Mouse (Mus musculus) adrenal gland, postnatal 25 days (tissue): ENCODE measurements around the gene Shld2. TPM values are rescaled to one million over a fixed set of nuclear protein-coding genes. Genes with fewer than 3 reads are reported as not detected.
"Not testable (repeated sequence)": the region's sequence is repeated elsewhere in the genome, so short reads cannot be mapped to it uniquely, and the experiment has no call there.

ENCODE experiments used
- DNase-seq: peaks from one replicate; pipeline ENCODE4 v3.0.0; 2021; ENCODE audit warnings: mixed read lengths
- total RNA-seq: library from RNA; stranded (reverse); gene quantifications from 2 replicates; pipeline ENCODE4 v1.2.3, GENCODE M21; 2021

Shld2 gene
- total RNA-seq, 1 experiment from 2014 or later, result 16.4 TPM

- no peak for DNase-seq
Measured at GRCm38 (mm10) chr14:34280798-34281197, 29.5 kb downstream of the Shld2 start.

- DNase-seq, result no peak
Measured at GRCm38 (mm10) chr14:34279726-34280125, 30.6 kb downstream of the Shld2 start.

- no peak for DNase-seq
Measured at GRCm38 (mm10) chr14:34275225-34275624, 35.1 kb downstream of the Shld2 start.

GRCm38 (mm10) chr14:34274141-34274540 is 36.2 kb downstream of the Shld2 start:
- no peak for DNase-seq

- DNase-seq, result no peak
Measured at GRCm38 (mm10) chr14:34273280-34273679, 37.0 kb downstream of the Shld2 start.

- peak; percentile 3 for DNase-seq
Measured at GRCm38 (mm10) chr14:34268046-34268445, 42.2 kb downstream of the Shld2 start.

- DNase-seq, result not testable (repeated sequence)
Measured at GRCm38 (mm10) chr14:34258525-34258924, 51.8 kb downstream of the Shld2 start.

GRCm38 (mm10) chr14:34253261-34253660 is 57.0 kb downstream of the Shld2 start:
- no peak for DNase-seq

GRCm38 (mm10) chr14:34252470-34253145 is 57.7 kb downstream of the Shld2 start:
- no peak for DNase-seq

- DNase-seq, result no peak
Measured at GRCm38 (mm10) chr14:34240676-34241075, 69.6 kb downstream of the Shld2 start.

- no peak for DNase-seq
Measured at GRCm38 (mm10) chr14:34240263-34240662, 70.0 kb downstream of the Shld2 start.

- DNase-seq, result peak; percentile 58
Measured at GRCm38 (mm10) chr14:34234630-34235380, 75.5 kb downstream of the Shld2 start.

GRCm38 (mm10) chr14:34233846-34234245 is 76.4 kb downstream of the Shld2 start:
- no peak for DNase-seq

GRCm38 (mm10) chr14:34232866-34233680 is 77.2 kb downstream of the Shld2 start:
- no peak for DNase-seq

GRCm38 (mm10) chr14:34232340-34232739 is 78.0 kb downstream of the Shld2 start:
- no peak for DNase-seq

GRCm38 (mm10) chr14:34228830-34229506 is 81.3 kb downstream of the Shld2 start:
- DNase-seq, result no peak

GRCm38 (mm10) chr14:34227981-34228380 is 82.3 kb downstream of the Shld2 start:
- no peak for DNase-seq

- DNase-seq, result no peak
Measured at GRCm38 (mm10) chr14:34226566-34226965, 83.7 kb downstream of the Shld2 start.

GRCm38 (mm10) chr14:34225986-34226385 is 84.3 kb downstream of the Shld2 start:
- no peak for DNase-seq

- no peak for DNase-seq
Measured at GRCm38 (mm10) chr14:34223362-34223898, 86.9 kb downstream of the Shld2 start.

- DNase-seq, result no peak
Measured at GRCm38 (mm10) chr14:34221416-34222077, 88.7 kb downstream of the Shld2 start.
